Mouse (Mus musculus) cerebellum, postnatal 36 days (tissue): ENCODE results near the gene Kdm1a.
A peak's percentile ranks its signal among the peaks of the same experiment; 100 is the strongest.

ENCODE experiments used
- DNase-seq, 2 experiments: peaks; one replicate each; pipeline ENCODE4 v3.0.0; 2021 to 2022; ENCODE audit warnings: mixed read lengths in 2 of 2

Kdm1a gene

GRCm38 (mm10) chr4:136602568-136602967, at the start of gene Kdm1a:
Gene Kdm1a, minus strand, starts transcription at chr4:136602723.
- peak; percentile 97 for DNase-seq

- DNase-seq = peak in 1 of 2 experiments; percentile 37
These were observed 49.5 kb upstream of the Kdm1a start for GRCm38 (mm10) chr4:136651882-136652527.

- DNase-seq = peak; percentile 28 to 33
These were observed 48.9 kb upstream of the Kdm1a start for GRCm38 (mm10) chr4:136651357-136651811.

GRCm38 (mm10) chr4:136650261-136650660, 47.7 kb upstream of the Kdm1a start:
- no peak for DNase-seq

GRCm38 (mm10) chr4:136649480-136650196, 47.1 kb upstream of the Kdm1a start:
- DNase-seq = no peak

GRCm38 (mm10) chr4:136648922-136649479, 46.5 kb upstream of the Kdm1a start:
- peak; percentile 89 to 90 for DNase-seq

GRCm38 (mm10) chr4:136638890-136639289, 36.4 kb upstream of the Kdm1a start:
- no peak for DNase-seq

GRCm38 (mm10) chr4:136638230-136638750, 35.8 kb upstream of the Kdm1a start:
- DNase-seq = no peak

- DNase-seq = peak; percentile 27 to 60
These were observed 35.2 kb upstream of the Kdm1a start for GRCm38 (mm10) chr4:136637563-136638229.

GRCm38 (mm10) chr4:136636983-136637562, 34.5 kb upstream of the Kdm1a start:
- no peak for DNase-seq

GRCm38 (mm10) chr4:136636511-136636910, 34.0 kb upstream of the Kdm1a start:
- DNase-seq = no peak

- DNase-seq = no peak
These were observed 33.5 kb upstream of the Kdm1a start for GRCm38 (mm10) chr4:136635995-136636394.

GRCm38 (mm10) chr4:136631237-136631994, 28.9 kb upstream of the Kdm1a start:
- peak; percentile 24 to 36 for DNase-seq

GRCm38 (mm10) chr4:136626590-136626989, 24.1 kb upstream of the Kdm1a start:
- DNase-seq = no peak

GRCm38 (mm10) chr4:136622388-136622787, 19.9 kb upstream of the Kdm1a start, which contains the start of gene Lactbl1:
Gene Lactbl1, plus strand, starts transcription at chr4:136622621.
- no peak for DNase-seq

GRCm38 (mm10) chr4:136621956-136622355, 19.4 kb upstream of the Kdm1a start:
- no peak for DNase-seq

GRCm38 (mm10) chr4:136621336-136621735, 18.8 kb upstream of the Kdm1a start:
- DNase-seq = peak in 1 of 2 experiments; percentile 67

- no peak for DNase-seq
These were observed 11.1 kb upstream of the Kdm1a start for GRCm38 (mm10) chr4:136613657-136614056.

GRCm38 (mm10) chr4:136610387-136610856, 7.9 kb upstream of the Kdm1a start, which contains the start of gene Tex46:
Gene Tex46, plus strand, starts transcription at chr4:136610437.
- DNase-seq = no peak

GRCm38 (mm10) chr4:136605756-136606485, 3.4 kb upstream of the Kdm1a start:
- DNase-seq = no peak
